Mouse (Mus musculus) right cerebral cortex, adult 18-20 months (tissue): ENCODE measurements at regions not wholly inside any gene's neighbourhood (a gene's known extent, or its start where the extent isn't known, plus 50 kb on each side); places are given as distances from the start of the nearest gene placed in this dataset.
"Not testable (repeated sequence)": the region's sequence is repeated elsewhere in the genome, so short reads cannot be mapped to it uniquely, and the experiment has no call there.

Experiments used
- DNase-seq: peaks from one replicate; pipeline ENCODE4 v3.0.0; 2022; ENCODE audit warnings: mixed read lengths

DNA sequence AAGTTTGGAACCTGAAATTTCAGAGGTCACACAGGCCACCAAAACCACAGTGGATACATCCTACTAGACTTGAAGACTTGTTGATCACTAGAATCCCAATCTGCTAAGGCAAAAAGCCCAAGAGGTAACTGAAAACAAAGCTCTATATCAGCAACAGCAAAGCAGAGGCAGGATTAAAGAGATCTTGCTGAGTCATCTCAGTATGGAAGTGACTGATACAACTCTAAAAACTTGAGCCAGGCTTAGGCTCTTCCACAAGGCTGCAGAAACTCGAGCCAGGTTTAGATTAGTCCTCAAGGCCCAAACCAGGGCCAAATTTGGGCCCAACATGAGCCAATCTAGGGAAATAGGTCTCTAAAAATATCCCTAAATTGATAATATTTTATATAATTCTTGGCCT lies 56.2 kb downstream of the Speer3 start:
- no peak for DNase-seq

GRCm38 (mm10) chr5:13880236-13880635 lies 88.8 kb downstream of the Speer3 start:
- not testable (repeated sequence) for DNase-seq

- DNase-seq = no peak
Observed at GRCm38 (mm10) chr5:13888415-13888814, 97.0 kb downstream of the Speer3 start.

DNA sequence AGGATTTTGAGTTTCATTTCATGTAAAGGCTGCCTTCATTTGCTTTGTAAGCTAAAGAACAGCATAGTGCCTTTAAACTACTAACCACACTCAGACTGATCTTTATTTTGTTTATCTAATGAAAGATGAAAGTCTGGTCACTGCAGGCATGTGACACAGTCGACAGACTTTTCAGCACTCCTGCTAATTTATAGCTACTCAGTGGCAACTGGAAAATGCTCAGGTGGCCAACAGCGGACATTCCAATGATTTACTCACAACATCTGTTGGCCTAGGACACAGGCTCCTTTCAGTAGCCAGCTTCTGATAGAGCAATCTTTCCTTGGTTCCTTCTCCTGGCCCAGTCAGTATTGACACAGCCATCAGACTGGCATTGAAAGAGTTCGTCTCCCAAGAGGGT lies 116.8 kb upstream of the Sema3e start:
- DNase-seq = no peak

- DNase-seq = no peak
Observed at GRCm38 (mm10) chr5:13917355-13917754, 107.7 kb upstream of the Sema3e start.

DNA sequence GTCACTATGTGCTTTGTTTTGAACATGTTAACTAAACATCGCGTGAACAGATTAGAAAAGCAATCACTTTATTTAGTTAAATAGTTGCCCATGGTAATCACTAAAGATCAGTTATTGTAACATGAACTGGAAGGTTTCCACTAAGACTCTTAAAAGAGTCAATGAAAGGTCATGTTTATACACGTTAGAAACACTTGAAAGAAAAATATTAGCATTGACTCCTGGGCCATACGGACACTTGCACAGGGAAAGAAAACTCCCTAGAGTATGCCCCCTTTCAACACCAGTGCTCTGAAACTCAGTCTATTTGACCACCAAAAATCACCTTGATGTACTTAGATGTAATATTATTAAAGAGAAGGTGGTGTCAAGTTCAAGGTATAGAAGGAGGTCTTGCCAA lies 102.8 kb upstream of the Sema3e start:
- DNase-seq = no peak

GRCm38 (mm10) chr5:13931011-13931410 lies 94.1 kb upstream of the Sema3e start:
- DNase-seq = no peak

DNA sequence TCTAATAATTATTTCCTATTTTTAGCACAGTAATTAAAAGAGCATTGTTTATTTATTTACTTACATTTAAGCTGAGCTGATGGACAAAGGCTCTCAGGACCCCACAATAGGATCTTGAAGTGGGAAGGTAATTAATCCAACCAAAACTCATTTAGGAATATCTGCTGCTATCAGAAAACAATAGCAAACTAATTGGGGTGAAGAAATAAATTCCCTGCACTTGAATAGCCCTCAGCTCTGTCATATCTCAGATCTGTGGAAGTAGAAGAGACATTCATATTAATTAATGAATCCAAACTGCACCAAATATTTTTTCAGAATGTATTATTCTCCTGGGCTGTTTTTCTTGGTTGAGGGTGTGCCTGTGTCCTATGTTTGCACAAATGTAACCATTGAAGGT lies 73.7 kb upstream of the Sema3e start:
- no peak for DNase-seq

- no peak for DNase-seq
Observed at GRCm38 (mm10) chr5:13955616-13956015, 69.5 kb upstream of the Sema3e start.

DNA sequence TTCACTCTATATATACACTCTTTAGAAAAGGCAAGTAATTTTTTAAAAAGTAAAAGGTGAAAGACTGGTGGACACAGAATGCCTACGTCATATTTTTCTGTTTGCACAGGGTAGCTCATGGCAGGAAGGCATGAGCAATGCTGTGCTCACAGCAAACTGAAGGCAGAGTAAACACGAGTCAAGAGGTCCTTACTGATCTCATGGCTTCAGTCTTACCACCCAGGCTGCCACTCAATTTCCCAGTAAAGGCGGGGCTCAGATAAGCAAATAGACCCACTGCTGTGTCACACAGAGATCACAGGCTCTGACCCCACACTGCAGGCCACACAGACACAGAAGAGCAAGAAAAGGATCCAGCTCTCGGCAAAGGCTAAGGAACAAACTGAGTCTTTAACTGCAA lies 65.5 kb upstream of the Sema3e start:
- DNase-seq = no peak

- no peak for DNase-seq
Observed at GRCm38 (mm10) chr5:13965901-13966300, 59.2 kb upstream of the Sema3e start.

DNA sequence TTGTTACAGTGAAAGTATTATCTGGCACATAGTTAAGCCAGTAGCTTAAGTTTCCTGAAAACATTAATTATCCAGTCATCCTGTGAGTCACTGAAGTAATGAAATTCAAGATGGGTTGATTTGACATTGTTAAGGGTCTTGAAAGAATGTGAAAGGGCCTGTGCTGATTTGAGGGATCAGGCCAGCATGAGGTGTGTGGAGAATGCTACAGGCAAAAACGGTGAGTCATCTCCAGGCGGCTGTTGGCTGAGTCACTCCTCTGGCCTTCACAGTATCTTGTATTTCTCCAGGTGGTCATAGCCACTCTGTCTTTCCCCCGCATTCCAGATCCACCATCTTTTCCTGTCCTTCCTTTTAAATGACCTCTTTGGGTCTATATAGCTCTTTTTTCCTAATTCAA lies 50.4 kb upstream of the Sema3e start:
- DNase-seq = peak; percentile 13
